Mouse (Mus musculus) heart, adult 18-20 months (tissue): ENCODE measurements around the gene Gadl1. TPM values are rescaled to one million over a fixed set of nuclear protein-coding genes. Genes with fewer than 3 reads are reported as not detected.

Experiments
- DNase-seq, 2 experiments: peaks; one replicate each; pipeline ENCODE4 v3.0.0; 2021 to 2022; ENCODE audit warnings: mixed read lengths in 1 of 2
- long read RNA-seq, 2 experiments: library from polyadenylated mRNA; stranded (forward); transcript quantifications; one replicate each; pipeline ENCODE4 v2.0.0; 2021
- total RNA-seq, 2 experiments: library from RNA; stranded (reverse); gene quantifications; 2 replicates each; pipeline ENCODE4 v1.2.3; 2021

Gene Gadl1
- total RNA-seq, result not detected
- long read RNA-seq, experiment 1, result 0 reads
- long read RNA-seq, experiment 2, result 0 reads

DNA sequence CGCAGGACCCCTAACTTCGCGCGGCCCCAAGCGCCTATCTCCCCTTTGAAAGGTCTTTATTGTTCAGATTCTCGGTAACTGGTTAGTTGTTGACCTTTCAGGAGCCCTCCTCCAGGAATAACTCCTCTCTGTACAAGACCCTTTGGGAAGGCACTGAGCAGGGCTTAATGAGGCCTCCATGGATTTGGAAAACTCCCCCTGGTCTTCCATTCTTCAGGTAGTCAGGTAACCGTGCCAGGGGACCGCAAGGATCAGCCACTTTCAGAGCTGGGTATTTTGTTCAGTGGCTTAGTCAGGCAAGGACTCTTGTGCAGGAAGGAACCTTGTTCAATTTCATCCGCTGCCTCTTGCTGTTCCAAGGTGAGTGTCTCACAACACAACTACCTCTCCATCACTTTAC is at the start of gene Gadl1:
Gene Gadl1, plus strand, starts transcription at position 301 of the 400 bp plus-strand sequence.
- no peak for DNase-seq

DNA sequence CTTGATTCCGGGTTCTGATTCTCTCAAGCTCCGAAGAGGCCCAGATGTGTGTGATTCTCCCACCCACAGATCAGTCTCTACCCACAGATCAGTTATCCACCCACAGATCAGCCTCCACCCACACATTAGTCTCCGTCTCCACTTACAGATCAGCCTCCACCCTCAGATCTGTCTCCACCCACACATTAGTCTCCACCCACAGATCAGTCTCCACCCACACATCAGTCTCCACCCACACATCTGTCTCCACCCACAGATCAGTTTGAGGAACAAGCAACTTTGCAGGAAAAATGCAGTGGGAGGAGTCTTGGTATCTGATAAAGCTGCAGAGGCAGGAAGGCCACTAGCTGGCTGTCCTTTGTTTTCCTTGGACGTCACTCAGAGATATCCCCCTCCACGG is 46.5 kb upstream of the Gadl1 start:
- DNase-seq, result no peak

DNA sequence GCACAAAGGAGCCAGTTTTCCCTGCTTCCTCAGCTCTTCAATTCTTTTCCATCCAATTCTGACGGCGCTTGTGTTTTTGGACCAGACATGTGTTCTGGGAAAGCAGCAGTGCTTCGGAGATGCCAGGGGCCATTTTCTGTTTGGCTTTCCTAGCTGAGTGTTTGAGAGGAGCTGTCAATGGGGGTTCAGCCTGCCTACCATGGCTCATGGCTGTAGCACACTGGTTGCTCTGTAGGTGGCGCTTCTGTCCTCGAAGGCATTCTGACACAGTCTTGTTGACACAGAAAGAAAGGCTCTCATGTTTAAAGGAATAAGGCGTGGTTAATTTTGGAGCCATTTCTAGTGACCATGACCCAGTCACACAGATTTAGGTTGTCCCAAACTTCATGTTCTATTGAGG is 45.9 kb upstream of the Gadl1 start:
- no peak for DNase-seq

DNA sequence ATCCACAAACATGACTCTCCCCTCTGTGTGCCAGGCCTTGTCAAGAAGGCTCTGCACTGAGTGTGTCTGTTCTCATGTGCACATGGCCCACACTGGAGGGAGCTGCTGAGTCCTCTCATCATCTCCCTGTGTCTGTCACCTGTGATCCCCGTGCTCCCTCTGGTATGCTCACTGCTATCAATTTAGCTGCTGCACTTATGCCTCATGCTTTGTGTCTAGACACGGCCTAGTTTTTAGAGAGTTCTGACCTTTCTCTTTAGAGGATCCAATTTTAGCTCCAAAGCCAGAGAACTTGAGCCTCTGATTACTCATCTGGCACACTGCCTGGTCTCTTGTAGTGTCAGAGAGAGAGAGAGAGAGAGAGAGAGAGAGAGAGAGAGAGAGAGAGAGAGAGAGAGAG is 42.0 kb upstream of the Gadl1 start:
- peak; percentile 61 to 72 for DNase-seq

DNA sequence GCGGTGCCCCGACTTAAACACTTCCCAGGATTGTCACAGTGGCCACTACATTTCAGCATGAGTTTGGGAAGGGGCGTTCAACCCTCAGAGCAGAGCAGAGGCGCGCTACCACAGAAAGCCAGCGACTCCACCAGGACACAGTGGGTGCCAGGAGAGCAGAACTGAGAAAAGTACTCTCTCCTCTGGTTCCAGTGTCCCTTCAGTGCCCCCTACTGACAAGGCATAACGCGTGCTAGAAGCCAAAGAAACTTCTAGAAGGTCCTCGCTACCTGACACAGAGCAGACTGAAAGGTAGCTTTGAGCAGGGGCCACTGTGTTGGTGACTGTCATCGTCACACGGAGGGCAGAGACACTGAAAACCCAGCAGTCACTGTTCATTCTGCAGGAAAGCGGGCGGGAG is 39.1 kb upstream of the Gadl1 start:
- DNase-seq, result no peak

DNA sequence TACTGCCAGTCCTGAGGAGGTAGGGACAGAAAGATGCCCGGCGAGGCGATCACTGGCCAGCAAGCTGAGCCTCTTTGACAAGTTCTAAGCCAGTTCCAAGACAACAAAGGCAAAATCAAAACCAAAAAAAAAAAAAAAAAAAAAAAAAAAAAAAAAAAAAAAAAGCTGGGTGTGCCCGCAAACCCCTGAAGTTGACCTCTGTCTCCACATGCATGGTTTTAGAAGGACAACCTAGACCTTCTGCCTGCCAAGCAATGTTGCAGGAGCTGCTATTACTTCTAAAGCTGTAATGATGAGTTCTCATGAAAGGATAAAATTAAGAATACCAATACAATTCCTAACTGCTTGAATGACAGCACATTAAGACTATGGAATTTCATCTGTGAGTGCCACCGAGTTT is 38.6 kb upstream of the Gadl1 start:
- DNase-seq, result no peak

DNA sequence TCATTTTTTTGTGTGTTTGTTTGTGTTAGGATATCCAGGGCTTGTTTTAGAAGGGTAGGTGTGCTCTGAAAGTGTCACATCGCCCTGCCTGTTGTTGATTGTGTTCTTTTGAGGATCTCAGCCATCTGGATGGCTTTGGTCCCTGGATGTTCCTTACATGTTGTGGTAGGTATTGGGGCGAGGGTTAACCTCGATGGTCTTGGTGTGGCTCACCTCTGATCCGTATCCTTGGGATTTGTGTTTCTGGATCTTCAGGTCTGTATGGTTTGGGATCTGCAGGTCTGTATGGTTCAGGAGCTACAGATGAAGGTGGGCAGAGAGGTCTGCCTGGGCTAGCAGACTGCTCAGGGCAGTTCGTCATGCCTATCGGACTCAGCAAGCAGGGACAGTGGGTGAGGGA is 28.8 kb upstream of the Gadl1 start:
- DNase-seq, result no peak

DNA sequence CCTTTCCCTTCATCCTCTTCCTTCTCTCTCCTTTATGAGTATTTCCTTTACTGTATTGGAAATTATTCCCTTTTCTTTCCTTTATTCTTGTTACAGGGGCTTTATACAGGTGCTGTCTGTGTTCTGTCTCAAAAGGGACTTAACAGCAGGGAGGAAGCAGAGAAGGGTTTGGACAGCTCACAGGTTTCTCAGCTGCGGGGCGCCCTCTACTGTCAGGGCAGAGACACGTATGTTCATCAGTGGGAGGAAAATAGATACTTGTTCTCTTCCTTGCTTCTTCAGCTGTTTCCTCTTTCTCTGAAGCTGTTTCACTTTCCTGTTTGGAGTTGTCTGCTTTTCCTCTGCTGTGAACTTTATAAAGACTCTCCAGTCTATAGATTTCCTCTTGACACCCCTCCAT is 28.1 kb upstream of the Gadl1 start:
- peak; percentile 30 to 55 for DNase-seq

DNA sequence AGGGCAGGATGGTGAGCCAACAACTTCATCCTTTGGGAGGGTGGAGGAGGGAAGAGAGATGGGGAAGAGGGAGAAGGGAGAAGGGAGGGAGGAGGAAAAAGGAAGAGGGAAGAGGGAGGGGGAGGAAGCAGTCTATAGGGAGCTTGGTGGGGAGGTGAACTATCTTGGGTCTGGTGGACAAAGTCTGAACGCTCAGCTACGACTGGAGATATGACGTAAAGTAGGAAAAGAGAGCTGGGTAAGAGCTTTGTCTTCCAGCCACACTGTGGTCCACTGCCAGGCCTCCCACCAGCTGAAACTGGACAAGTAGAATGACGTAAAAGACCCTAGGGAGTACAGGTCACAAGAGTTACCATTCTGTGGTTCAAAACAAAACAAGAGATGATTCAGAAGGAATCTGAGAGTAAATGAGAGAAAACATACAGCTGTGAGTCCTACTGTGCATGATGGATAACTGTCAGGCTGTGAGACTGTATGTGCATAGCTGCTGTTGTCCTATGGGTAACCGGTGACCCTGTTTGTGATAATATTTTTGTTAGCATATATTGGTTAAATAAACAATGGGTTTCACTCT is 26.5 kb upstream of the Gadl1 start:
- DNase-seq, result no peak

DNA sequence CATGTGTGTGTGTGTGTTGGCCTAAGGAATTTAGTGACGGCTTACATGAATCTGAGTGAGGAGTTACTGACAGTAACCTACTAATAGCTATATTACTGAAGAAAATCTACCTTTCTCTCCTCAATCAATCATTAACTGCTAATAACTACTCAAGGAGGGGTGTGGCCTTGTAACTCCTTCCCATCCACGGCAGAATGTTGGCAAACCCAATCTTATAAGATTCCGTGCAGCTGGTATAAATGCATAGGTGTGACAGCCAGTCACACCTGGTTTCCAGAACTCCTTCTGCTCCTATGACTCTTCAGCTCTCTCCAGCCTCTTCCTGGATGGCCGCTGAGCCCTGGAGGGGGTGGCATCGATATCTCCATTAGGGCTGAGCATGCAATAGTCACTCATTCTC is 25.8 kb upstream of the Gadl1 start:
- no peak for DNase-seq

DNA sequence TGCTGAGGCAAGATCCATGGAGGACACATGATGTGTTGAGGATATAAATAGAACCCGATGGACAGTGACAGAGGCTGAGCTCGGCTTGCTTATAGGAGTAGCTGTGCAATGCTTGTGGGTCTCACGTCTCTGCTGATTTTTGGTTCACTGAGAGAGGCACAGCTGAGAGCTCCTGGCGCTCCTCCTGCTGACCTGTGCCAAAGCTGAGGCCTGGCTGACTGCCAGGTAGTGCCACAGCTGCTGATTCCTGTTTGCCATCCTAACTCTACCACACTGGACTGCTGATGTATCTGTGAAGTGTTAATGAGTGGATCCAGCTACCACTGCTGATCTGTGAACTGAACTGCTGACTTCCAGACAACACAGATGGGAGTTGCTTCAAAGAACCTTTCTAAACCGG is 21.7 kb upstream of the Gadl1 start:
- no peak for DNase-seq

DNA sequence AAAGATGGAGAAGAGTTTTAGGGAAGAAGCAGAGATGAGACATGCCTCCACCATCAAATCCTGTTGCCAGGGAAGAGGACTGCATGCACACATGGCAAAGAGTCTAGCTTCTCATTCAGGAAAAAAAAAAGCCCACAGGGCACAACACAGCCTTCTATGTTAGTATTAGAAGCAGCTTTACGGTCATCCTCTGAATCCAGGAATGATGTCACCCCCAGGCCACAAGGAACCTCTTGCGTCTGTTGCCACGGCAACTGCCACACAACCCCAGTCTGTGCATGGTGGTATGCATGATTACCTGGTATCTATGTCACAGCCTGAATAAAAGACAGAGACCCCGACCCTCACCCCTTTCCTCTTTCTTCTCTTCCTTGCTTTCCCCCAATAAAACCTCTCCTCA is 16.1 kb upstream of the Gadl1 start:
- no peak for DNase-seq

DNA sequence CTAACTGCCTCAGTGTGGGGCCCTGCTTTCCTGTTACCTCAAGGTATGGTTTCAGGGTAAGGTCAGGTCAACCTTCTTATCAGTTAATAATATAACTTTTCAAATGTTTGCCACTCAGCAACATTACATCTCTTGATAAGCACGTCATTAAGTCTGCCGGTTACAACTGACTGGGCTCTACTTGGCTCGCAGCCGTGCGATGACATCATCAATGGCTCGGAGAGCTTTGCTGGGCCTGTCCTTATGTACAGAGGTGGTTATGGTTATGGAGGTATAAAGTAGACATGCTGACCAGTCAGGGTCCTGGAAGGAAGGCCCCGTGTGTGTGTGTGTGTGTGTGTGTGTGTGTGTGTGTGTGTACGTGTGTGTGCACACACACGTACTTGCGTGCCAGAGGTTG is 15.3 kb upstream of the Gadl1 start:
- no peak for DNase-seq

DNA sequence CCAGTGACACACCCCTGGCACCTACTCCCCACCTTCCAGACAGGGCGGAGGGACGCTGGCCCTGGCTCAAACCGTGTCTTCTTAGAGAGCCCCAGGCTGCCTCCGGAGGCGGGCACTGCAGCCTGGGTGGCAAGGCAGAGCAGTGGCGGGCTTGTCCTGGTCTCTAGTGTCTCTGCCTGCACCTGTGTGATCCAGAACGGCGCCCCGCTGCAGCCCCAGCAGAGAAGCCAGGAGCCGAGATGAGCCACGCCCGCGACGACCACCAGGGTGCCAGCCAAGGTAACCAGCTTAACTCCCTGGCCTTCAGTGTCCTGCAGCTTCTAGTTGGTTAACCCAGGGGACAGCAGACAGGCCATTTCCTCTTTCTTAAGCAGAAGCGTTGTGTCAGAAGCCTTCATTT is 930 bp upstream of the Gadl1 start:
- no peak for DNase-seq

DNA sequence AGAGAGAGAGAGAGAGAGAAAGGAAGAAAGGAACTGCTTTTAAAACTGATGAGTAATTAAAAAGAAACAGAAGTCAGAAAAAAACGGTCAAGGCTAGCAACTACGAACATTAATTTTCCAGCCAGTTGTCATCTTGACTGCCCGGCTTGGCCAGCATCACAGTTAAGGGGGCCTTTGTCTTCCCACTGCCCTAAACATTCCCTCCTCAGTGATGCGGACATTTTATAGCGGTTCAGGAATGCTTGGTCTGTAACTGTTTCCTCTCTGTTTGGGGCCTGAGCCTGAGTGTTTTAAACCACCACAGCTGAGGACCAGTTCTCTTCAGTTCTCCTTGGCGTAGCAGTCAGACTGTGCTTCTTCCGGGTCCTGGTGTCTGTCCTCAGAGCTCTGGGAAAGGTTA is 4.8 kb downstream of the Gadl1 start:
- no peak for DNase-seq

DNA sequence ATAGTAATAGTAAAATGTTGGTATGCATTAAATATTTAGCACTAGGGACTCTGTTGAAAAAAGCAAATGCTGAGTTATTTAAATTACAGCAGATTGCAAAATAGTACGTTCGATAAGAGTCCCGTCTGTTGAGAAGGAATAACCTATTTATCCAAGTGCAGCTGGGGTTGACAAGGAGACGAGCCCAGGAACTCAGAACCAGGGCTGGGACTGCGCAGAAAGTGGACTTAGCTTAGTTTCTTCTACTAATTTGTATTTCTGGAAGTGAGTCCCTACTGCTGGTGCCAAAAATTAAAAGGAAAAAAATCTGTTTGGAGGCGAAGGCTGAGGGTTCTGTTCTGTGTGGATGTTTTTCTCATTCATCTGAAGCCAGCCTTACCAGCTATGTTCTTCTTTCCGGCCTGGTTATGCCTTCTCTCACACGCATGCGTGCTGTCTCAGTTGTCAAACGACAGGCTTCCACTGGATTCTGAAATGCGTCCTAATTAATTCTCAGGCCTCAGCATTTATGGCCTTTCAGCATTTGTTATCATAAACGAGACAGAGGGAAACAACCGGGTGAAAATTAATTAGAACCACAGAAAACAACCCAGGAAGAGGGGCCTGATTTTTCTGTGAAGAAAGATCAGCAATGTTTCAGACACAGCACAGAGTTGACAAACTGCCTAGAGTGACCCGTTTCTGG is 6.5 kb downstream of the Gadl1 start:
- DNase-seq, result no peak

DNA sequence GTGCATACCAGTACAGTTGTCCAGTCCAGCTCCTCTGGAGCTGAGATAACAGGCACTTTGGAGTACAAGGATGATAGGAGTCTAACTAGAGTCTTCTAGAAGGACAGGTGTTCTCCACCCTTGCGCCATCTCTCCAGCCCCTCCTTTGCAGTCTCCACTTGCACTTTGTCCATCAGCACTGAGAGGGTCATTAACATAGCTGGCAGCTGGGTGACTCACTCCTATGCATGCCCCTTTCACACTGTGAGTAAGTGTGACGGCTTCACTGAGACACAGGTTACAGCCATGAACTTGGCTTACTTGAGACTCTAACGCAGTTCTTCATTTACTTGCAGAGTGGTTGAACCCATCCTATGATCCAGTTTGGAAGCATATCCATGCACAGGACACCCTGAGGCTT is 10.5 kb downstream of the Gadl1 start:
- DNase-seq, result no peak

DNA sequence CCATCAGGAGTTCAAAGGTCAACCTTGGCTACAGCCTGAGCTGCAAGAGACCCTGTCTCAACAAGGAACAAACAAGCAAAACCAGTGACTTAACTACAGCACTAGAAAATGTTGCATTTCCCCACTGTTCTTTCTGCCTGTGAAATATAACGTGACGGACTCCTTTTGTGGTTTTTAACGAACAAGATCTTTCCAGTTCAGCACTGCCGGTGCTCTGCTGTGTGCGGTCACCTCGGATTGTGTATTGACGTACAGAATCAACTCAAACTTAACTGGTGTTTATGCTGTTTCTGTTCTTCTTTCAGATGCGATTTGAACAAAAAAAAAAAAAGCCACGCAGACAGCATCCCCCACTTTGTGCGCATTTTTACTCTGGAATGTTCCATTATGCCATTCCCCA is 13.4 kb downstream of the Gadl1 start:
- no peak for DNase-seq

DNA sequence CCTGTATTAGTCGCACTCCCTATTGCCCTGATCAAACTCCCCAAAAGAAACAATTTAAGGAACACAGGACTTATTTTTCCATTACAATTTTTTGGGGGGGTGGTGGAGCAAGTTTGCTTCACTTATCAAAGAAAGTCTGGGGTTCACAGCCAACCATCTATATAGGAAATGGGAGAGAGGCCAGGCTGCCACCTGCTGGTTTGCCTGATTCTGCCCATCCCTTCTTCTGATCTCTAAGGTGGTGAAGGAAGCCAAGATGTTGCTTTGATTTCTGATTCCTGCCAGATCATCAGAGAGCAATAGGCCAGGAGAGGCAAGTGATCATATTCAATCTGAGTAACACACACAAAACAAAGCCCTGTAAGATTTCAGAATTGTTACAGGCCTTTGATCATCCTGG is 14.8 kb downstream of the Gadl1 start:
- no peak for DNase-seq

DNA sequence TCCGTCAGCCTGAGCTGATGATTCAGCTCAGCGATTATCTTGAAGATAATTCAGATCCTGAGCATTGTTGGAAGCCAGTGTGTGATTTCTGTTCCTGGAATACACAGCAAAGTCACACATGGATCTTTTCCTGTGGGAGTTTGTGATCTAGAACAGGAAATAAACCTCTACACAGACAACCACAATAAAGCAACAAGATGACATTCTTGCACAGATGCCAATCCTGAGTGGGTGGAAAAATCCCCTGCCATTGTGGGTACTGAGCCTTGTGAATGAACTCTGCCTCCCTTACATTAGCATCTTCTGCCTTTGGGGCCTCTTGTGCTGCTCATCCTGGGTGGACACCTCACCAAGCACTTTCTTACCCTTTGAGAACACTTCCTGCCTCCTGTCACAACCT is 22.5 kb downstream of the Gadl1 start:
- no peak for DNase-seq

DNA sequence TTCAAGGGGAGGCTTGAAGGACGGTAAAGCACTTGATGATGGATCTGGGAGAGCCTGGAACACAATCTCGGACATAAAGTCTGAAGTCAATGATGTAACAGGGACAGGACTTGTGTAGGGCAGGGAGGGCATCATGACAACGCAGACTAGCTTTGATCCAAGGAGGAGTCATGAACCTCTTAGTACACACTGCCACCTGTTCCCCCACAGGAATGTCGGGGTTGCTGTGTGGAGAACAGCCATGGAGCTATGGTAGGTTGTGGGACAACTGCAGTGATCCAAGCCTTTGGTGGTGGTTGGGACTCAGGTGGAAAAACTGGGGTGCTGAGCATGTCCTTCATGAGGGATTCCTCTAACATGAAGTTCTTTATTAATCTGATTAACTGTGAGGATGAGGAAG is 23.5 kb downstream of the Gadl1 start:
- DNase-seq, result no peak

DNA sequence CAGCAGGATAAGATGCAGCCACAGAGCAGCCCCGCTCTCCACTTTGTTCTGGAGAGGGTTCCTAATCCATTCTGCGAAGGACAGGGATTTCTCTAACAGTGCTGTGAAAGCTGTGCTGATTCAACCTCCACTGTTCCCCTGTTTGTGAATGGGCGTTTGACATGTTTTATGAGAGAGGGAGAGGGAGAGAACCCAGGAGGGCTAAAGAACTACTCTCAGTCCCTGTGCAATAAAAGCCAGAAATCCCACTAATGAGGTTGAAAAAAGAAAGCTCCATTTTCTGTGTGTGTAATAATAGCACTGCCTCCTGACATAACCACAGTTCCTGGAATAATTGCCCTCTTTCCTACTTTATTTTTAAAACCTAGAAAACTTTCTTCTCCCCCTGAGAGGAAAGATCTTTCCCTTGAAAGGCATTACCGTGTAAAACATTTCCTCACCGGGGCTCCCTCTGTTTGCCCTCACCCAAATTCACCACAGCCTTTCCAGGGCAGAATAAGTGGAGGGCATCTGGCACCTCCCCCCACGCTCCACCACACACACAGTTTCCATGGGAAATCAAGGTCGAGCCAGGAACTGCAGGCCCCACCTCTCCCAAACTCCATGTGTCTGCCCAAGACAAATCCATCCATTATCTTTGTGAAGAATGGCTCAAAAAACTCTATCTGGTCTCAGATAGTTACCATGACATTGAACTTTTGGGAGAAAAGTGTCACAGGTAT is 24.1 kb downstream of the Gadl1 start:
- DNase-seq, result no peak

DNA sequence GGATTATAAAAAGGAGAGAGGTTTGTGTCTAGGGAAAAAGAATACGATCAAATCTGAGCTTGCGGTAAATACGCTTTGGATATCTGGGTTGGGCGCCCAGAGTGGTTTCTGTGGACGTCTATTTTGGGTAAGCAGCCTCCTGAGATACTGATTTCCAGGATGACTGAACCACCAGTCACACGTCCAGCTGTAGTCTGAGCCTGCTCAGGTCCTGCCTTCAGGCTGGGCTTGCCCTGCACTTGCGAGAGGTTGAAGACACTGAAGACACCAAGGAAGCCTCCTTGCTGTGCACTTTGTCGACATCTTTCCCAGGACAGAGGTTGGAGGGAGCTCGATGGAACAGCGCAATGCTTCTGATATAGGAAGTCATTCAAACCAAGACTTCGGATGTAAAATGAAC is 25.0 kb downstream of the Gadl1 start:
- no peak for DNase-seq

DNA sequence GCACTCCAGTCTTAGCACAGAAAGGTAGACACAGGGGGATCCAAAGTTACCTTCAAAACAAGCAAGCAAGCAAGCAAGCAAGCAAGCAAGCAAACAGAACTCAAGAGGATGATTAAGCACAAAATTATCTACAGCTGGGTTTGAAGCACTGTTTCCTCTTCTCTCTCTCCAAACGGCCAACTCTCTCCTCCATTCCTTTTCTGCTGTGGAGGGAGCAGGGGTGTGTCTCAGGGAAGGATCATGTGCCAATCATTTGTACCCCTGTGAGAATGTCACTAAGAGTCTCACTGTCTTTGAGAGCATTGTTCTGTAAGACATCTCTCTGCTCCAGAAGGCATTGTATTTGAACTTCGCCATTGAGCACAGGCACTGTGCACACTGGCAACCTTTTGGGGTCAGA is 27.1 kb downstream of the Gadl1 start:
- DNase-seq, result no peak
